Mouse (Mus musculus): ENCODE data around the gene Ankrd31.
"Not testable (repeated sequence)": the region's sequence is repeated elsewhere in the genome, so short reads cannot be mapped to it uniquely, and the experiment has no call there.

Ankrd31 gene

DNA sequence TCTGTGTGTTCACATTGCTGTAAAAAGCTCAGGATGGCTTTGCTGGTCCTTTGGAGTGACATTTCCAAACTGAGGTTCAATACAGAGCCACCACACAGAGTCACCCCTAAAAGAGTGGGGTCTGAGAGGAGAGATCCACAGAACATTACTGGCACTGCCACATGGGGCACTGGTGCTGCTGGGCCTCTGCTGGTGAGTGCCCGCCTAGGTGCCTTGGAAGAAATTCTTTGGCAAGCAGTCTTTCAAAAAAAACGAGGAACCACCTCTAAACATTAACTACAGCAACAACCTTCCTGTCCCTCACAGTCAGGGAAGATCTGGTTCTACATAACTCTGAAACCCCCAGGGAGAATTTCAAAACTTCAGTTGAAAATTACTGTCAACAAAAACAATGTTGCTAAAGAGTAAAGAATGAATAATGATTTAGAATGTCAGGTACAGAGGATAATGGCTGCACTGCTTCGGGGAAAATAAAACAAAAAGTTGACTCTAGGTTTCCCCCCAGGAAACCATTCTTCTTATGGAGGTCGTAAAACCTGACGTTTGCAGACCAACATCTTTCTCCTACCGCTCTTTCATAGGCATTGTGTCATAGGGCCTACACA lies 188.2 kb downstream of the Ankrd31 start:
- Histone ChIP-seq H3K9me3 (ENCODE audit: low read length) (no peaks in the 10 kb centered on the region), H3K4me3 (replicated peaks; ENCODE audit: low read length) (no peak overlapping the region), H3K36me3 (ENCODE audit: insufficient read depth, low read length) (no peaks in the 10 kb centered on the region), H3K4me1 (replicated peaks; ENCODE audit: low read depth, low read length) (peaks cover 13% of the 10 kb centered on the region), H3K27me3 (ENCODE audit: insufficient read depth, low read length) (peaks cover 33% of the 10 kb centered on the region)
- TF ChIP-seq POU5F1 (IDR thresholded peaks at IDR 0.05; ENCODE audit: borderline replicate concordance, low read length) (no peak), NANOG (IDR thresholded peaks at IDR 0.05; ENCODE audit: borderline replicate concordance, low read length) (no peak), CTCF (conservative IDR thresholded peaks at IDR 0.05; ENCODE audit: low read length) (no peak)

DNA sequence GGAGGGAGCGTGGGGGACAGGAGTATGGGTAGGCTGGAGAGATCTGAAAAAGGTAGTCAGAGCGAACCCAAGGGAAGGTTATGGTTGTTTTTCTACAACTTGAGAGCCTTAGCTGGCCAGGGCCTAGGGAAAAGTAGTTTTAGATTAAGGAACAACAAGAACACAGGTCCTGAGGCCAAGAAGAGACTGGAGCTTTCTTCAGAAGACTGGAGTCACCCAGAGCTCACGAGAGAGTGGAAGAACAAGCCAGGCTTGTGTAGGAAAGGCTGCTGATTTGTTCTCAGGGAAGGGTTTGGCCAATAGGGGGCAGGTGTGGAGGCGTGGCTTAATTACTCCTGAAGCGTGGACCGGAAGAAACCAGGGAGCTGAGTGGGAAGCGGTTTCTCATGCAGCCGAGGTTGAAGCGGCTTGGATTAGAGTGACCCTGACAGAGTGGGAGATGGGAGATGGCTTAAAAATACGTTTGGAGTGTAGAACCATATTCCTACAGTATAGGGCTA lies 189.0 kb downstream of the Ankrd31 start:
- H3K27me3 ChIP-seq (ENCODE audit: insufficient read depth, low read length), result peaks cover 29% of the 10 kb centered on the region
- no peaks in the 10 kb centered on the region for H3K9me3 ChIP-seq (ENCODE audit: low read length)
- peaks cover 19% of the 10 kb centered on the region for H3K4me1 ChIP-seq (replicated peaks; ENCODE audit: low read depth, low read length)
- H3K4me3 ChIP-seq (replicated peaks; ENCODE audit: low read length), result no peak overlapping the region
- H3K36me3 ChIP-seq (ENCODE audit: insufficient read depth, low read length), result no peaks in the 10 kb centered on the region
- TF ChIP-seq POU5F1 (IDR thresholded peaks at IDR 0.05; ENCODE audit: borderline replicate concordance, low read length) (no peak), CTCF (conservative IDR thresholded peaks at IDR 0.05; ENCODE audit: low read length) (no peak), NANOG (IDR thresholded peaks at IDR 0.05; ENCODE audit: borderline replicate concordance, low read length) (no peak)

DNA sequence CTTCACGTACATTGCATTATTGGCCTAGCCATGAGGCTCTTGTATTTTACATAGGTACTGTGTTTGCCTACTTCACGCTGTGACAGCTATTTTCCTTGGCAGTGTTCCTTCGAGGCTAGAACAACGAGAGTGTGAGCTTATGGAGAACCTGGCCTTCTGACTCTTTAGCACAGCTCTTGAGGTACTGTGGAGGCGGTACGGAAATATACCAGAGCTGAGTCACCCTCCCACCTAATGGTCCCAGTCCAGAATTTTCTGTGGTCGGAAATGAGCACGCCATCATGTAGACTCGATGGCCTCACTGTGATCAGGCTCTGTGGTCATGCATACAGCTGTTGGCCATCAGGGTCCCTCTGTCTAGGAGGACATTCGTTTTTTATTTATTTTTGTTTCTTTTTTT lies 191.6 kb downstream of the Ankrd31 start:
- peaks cover 28% of the 10 kb centered on the region for H3K4me1 ChIP-seq (replicated peaks; ENCODE audit: low read depth, low read length)
- H3K9me3 ChIP-seq (ENCODE audit: low read length), result no peaks in the 10 kb centered on the region
- H3K36me3 ChIP-seq (ENCODE audit: insufficient read depth, low read length), result no peaks in the 10 kb centered on the region
- no peak overlapping the region for H3K4me3 ChIP-seq (replicated peaks; ENCODE audit: low read length)
- TF ChIP-seq POU5F1 (IDR thresholded peaks at IDR 0.05; ENCODE audit: borderline replicate concordance, low read length) (no peak), CTCF (conservative IDR thresholded peaks at IDR 0.05; ENCODE audit: low read length) (no peak), NANOG (IDR thresholded peaks at IDR 0.05; ENCODE audit: borderline replicate concordance, low read length) (no peak)
- H3K27me3 ChIP-seq (ENCODE audit: insufficient read depth, low read length), result peaks cover 15% of the 10 kb centered on the region

DNA sequence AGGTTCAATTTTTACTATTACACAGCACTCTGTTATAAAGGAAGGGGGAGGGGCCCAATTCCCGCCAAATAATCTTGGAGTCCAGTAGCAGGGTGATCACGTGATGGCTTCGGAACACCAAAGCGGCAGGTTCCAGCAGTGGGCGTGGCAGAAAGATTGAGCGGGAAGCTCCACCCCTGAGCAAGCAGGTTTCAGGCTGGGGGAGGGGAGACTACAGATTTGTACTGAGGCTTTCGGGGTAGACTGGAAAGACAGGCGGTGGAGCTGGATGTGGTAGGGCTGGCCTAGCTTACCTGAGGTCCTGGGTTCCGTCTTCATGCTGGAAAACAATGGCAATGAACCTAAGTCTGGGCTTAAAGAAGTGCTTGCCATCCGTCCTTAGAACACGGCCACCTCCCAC lies 193.4 kb downstream of the Ankrd31 start:
- H3K9me3 ChIP-seq (ENCODE audit: low read length); H3K4me3 ChIP-seq (replicated peaks; ENCODE audit: low read length); H3K36me3 ChIP-seq (ENCODE audit: insufficient read depth, low read length): not testable (repeated sequence)
- peaks cover 28% of the 10 kb centered on the region for H3K4me1 ChIP-seq (replicated peaks; ENCODE audit: low read depth, low read length)
- H3K27me3 ChIP-seq (ENCODE audit: insufficient read depth, low read length), result peaks cover 12% of the 10 kb centered on the region

DNA sequence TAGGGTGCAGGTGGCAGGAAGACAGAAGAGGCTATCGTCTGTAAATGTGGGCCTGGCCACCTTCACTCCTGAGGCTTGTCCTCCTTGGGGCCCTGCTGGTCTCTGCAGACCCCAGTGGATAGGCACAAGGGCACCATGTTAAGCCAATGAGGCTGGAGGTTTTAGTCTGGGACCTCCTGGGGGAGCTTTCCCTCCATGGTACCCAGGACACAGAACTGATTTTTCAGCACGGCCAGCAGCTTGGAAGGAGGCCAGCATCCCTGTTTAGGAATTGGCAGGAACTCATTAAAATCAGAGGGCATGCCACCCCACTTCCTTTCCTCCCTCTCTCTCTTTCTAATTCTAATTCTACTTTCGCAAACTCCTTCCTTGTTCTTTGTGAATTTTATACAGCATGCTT lies 195.5 kb downstream of the Ankrd31 start:
- no peaks in the 10 kb centered on the region for H3K36me3 ChIP-seq (ENCODE audit: insufficient read depth, low read length)
- H3K9me3 ChIP-seq (ENCODE audit: low read length), result no peaks in the 10 kb centered on the region
- H3K4me3 ChIP-seq (replicated peaks; ENCODE audit: low read length), result no peak overlapping the region
- peaks cover 7% of the 10 kb centered on the region for H3K27me3 ChIP-seq (ENCODE audit: insufficient read depth, low read length)
- H3K4me1 ChIP-seq (replicated peaks; ENCODE audit: low read depth, low read length), result peaks cover 19% of the 10 kb centered on the region
- TF ChIP-seq POU5F1 (IDR thresholded peaks at IDR 0.05; ENCODE audit: borderline replicate concordance, low read length) (no peak), NANOG (IDR thresholded peaks at IDR 0.05; ENCODE audit: borderline replicate concordance, low read length) (no peak), CTCF (conservative IDR thresholded peaks at IDR 0.05; ENCODE audit: low read length) (no peak)

DNA sequence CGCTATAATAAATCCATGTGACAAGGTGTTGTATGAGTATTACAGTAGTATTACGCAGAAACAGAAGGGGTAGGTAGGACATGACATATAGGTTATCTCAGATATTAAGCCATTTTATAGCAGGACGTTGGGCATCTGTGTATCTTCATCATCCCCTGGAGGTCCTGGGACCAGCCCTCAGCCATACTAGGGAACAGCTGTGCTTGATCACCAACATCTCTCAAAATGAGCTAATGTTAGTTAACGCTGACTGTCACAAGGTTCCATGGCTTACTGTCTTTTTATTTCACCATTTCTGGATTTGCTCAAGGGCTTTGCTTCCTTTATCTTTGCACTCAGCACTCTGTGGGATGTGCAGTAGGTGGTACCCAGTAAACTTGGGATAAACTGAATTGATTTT lies 197.7 kb downstream of the Ankrd31 start:
- peaks cover 5% of the 10 kb centered on the region for H3K9me3 ChIP-seq (ENCODE audit: low read length)
- TF ChIP-seq NANOG (IDR thresholded peaks at IDR 0.05; ENCODE audit: borderline replicate concordance, low read length) (no peak), POU5F1 (IDR thresholded peaks at IDR 0.05; ENCODE audit: borderline replicate concordance, low read length) (no peak), CTCF (conservative IDR thresholded peaks at IDR 0.05; ENCODE audit: low read length) (no peak)
- H3K36me3 ChIP-seq (ENCODE audit: insufficient read depth, low read length), result no peaks in the 10 kb centered on the region
- peaks cover 3% of the 10 kb centered on the region; the same call in 1 of the 2 replicates for H3K27me3 ChIP-seq (ENCODE audit: insufficient read depth, low read length)
- peaks cover 18% of the 10 kb centered on the region for H3K4me1 ChIP-seq (replicated peaks; ENCODE audit: low read depth, low read length)
- no peak overlapping the region for H3K4me3 ChIP-seq (replicated peaks; ENCODE audit: low read length)

DNA sequence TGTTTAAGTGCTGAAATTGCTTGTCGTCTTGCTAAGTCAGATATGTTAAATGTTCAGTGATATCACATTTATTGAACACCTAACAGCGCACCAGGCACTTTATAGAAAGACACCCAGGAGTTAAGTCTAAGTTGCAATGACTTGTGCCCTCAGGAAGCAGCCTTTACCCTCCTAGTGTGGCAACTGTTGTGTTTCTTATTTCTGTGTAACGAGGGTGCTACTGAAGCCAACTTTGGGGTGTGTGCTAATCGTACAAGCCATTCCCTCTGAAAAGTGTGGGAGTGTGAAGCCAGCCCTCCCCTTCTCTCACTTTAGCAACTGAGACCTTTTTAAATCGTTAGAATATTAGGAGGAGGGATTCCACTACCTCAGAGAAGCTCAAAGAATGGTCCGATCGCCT lies 199.7 kb downstream of the Ankrd31 start:
- no peak overlapping the region for H3K4me3 ChIP-seq (replicated peaks; ENCODE audit: low read length)
- no peaks in the 10 kb centered on the region for H3K36me3 ChIP-seq (ENCODE audit: insufficient read depth, low read length)
- peaks cover 5% of the 10 kb centered on the region for H3K9me3 ChIP-seq (ENCODE audit: low read length)
- peaks cover 3% of the 10 kb centered on the region; the same call in 1 of the 2 replicates for H3K27me3 ChIP-seq (ENCODE audit: insufficient read depth, low read length)
- 0 out of 2 replicates have a peak, but pooled peaks cover 7% of the 10 kb centered on the region for H3K4me1 ChIP-seq (replicated peaks; ENCODE audit: low read depth, low read length)
- no peak for TF ChIP-seq CTCF (conservative IDR thresholded peaks at IDR 0.05; ENCODE audit: low read length)

DNA sequence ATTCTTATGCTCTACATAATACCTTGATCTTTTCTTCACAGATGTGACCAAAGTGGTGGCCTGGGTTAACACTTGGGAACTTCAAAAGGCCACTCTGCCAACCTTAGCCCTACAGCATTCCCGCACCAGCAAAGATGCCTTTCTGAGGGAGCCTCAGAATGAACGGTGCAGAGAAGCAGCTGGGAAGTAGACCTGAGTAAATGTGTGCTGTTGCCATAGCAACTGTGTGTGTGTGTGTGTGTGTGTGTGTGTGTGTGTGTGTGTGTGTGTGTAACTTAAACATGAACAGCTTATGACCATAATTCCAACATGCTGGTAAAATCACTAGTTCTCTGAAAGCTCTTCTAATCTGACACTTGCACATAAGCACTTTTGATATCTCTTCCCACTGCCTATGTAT lies 203.8 kb downstream of the Ankrd31 start:
- TF ChIP-seq POU5F1 (IDR thresholded peaks at IDR 0.05; ENCODE audit: borderline replicate concordance, low read length), result no peak
- no peak for TF ChIP-seq NANOG (IDR thresholded peaks at IDR 0.05; ENCODE audit: borderline replicate concordance, low read length)
- TF ChIP-seq CTCF (conservative IDR thresholded peaks at IDR 0.05; ENCODE audit: low read length), result no peak
- Histone ChIP-seq H3K27me3 (ENCODE audit: insufficient read depth, low read length) (no peaks in the 10 kb centered on the region), H3K4me3 (replicated peaks; ENCODE audit: low read length) (no peak overlapping the region)

DNA sequence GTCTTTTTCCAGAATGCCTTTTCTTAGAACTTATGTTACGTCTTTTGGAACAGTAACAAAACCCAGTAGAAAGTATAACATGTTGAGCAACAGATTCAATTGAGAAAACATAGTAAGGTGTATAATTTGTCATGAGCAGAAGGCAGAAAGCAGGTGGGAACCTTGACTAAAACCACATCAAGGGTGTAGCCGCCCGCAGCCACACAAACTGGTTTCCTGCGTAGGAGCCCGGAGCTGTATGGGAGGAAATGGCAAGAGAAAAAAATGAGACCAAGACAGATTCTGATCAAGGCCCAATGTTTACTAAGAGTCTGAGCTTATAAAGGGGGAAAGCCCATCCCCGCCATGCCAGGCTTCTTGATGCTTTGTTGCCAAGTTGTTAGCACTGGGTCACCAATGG lies 208.4 kb downstream of the Ankrd31 start:
- no peaks in the 10 kb centered on the region for H3K36me3 ChIP-seq (ENCODE audit: insufficient read depth, low read length)
- TF ChIP-seq POU5F1 (IDR thresholded peaks at IDR 0.05; ENCODE audit: borderline replicate concordance, low read length) (no peak), CTCF (conservative IDR thresholded peaks at IDR 0.05; ENCODE audit: low read length) (no peak), NANOG (IDR thresholded peaks at IDR 0.05; ENCODE audit: borderline replicate concordance, low read length) (no peak)
- peaks cover 5% of the 10 kb centered on the region; the same call in 1 of the 2 replicates for H3K9me3 ChIP-seq (ENCODE audit: low read length)
- H3K27me3 ChIP-seq (ENCODE audit: insufficient read depth, low read length), result no peaks in the 10 kb centered on the region
- peaks cover 5% of the 10 kb centered on the region; the same call in 1 of the 2 replicates for H3K4me1 ChIP-seq (replicated peaks; ENCODE audit: low read depth, low read length)
- H3K4me3 ChIP-seq (replicated peaks; ENCODE audit: low read length), result no peak overlapping the region

More for the DNA sequence above, 203.8 kb downstream of the Ankrd31 start:
- Histone ChIP-seq H3K9me3 (ENCODE audit: low read length) (peaks cover 9% of the 10 kb centered on the region), H3K4me1 (replicated peaks; ENCODE audit: low read depth, low read length) (no peaks in the 10 kb centered on the region), H3K36me3 (ENCODE audit: insufficient read depth, low read length) (no peaks in the 10 kb centered on the region)

Measured in E14TG2a.4 (cell line).